Mouse (Mus musculus) urinary bladder, postnatal 36 days (tissue): ENCODE data around the gene Vmn2r104.

ENCODE experiments used
- DNase-seq, 2 experiments: peaks; one replicate each; pipeline ENCODE4 v3.0.0; 2022; ENCODE audit warnings: low spot score in 2 of 2, mixed read lengths in 1 of 2

The Vmn2r104 gene

GRCm38 (mm10) chr17:20048236-20048635 is at the start of gene Vmn2r104:
Gene Vmn2r104 (minus strand): TSS chr17:20048336.
- no peak for DNase-seq

DNA sequence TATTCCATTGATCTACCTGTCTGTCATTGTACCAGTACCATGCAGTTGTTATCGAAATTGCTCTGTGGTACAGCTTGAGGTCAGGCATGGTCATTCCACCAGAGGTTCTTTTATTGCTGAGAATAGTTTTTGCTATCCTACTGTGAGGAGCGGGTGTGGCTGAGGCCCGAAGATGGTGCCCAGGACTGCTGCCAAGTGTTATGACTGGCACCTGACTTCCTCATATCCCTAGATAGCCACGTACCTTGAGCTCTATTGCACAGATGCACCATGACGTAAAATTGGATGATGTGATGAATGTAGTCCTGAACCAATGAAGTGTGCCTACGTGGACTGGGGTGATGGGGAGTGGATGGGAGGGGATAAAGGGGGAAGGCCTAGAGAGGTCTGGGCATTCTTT is 26.0 kb upstream of the Vmn2r104 start:
- no peak for DNase-seq

DNA sequence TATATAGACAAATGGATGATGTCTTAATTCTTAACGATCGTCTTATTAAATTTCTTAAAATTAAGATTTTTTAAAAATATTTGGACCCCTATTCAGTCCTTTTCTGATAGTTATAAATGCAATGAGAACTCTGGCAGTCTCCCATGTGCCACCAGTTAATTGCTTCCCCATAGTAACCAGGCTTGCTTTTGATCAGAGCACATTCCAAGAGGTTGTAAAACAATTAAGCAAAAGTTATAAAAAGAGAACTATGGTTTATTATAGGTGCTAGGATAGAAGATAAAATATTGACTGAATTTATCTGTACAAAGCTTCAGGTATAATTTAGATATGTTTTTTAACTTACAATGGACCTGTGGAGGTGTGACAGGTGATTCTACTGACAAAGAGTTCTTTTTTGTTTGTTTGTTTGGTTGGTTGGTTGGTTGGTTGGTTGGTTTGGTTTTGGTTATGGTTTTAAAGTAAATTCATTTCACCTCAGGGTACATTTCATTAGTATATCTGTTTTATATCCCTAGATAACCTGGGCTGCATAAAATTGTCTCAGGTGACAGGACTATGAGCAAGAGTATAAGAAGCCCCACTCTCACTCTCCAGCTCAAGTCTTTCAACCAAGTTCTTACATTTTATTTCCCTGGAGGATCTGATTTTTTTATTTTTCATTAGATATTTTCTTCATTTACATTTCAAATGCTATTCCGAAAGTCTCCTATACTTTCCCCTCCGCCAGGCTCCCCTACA is 23.7 kb upstream of the Vmn2r104 start:
- no peak for DNase-seq
